Mouse (Mus musculus): ENCODE measurements around the gene C330021F23Rik. TPM values are rescaled to one million over a fixed set of nuclear protein-coding genes. Genes with fewer than 3 reads are reported as not detected.
"Not testable (repeated sequence)": the region's sequence is repeated elsewhere in the genome, so short reads cannot be mapped to it uniquely, and the experiment has no call there.

The C330021F23Rik gene
- total and polyA plus RNA-seq, 2 experiments from 2014 or later = 0.29 to 0.37 TPM

- Histone ChIP-seq H3K9me3 (ENCODE audit: low read length) (no peaks in the 10 kb centered on the region), H3K36me3 (ENCODE audit: insufficient read depth, low read length) (no peaks in the 10 kb centered on the region), H3K9ac (replicated peaks; ENCODE audit: low read length) (no peak overlapping the region), H3K27ac (no peak overlapping the region), H3K4me1 (ENCODE audit: insufficient read depth, low read length) (no peaks in the 10 kb centered on the region), H3K4me3 (ENCODE audit: low read length) (no peak overlapping the region), H3K4me2 (ENCODE audit: low read depth, low read length) (no peak overlapping the region), H3K27me3 (ENCODE audit: insufficient read depth, low read length) (no peaks in the 10 kb centered on the region)
- TF ChIP-seq CTCF (IDR thresholded peaks at IDR 0.05; ENCODE audit: low read depth) = no peak
- ATAC-seq (no peak), DNase-seq (ENCODE audit: low spot score) (no peak)
- 90% methylated on average over 5 of the region's 5 CpGs for WGBS
Observed at GRCm38 (mm10) chr8:3569784-3570183, 2.0 kb downstream of the C330021F23Rik start.

- no peak overlapping the region for H3K4me2 ChIP-seq (ENCODE audit: low read depth, low read length)
- no peaks in the 10 kb centered on the region for H3K36me3 ChIP-seq (ENCODE audit: insufficient read depth, low read length)
- no peak overlapping the region for H3K9ac ChIP-seq (replicated peaks; ENCODE audit: low read length)
- 89% methylated on average over 3 of the region's 3 CpGs for WGBS
- DNase-seq (ENCODE audit: low spot score) (no peak), ATAC-seq (no peak)
- no peak overlapping the region for H3K4me3 ChIP-seq (ENCODE audit: low read length)
- H3K27ac ChIP-seq = no peak overlapping the region
- H3K9me3 ChIP-seq (ENCODE audit: low read length) = no peaks in the 10 kb centered on the region
- no peak for TF ChIP-seq CTCF (IDR thresholded peaks at IDR 0.05; ENCODE audit: low read depth)
- no peaks in the 10 kb centered on the region for H3K4me1 ChIP-seq (ENCODE audit: insufficient read depth, low read length)
- no peaks in the 10 kb centered on the region for H3K27me3 ChIP-seq (ENCODE audit: insufficient read depth, low read length)
Observed at GRCm38 (mm10) chr8:3574546-3574945, 6.8 kb downstream of the C330021F23Rik start.

GRCm38 (mm10) chr8:3576211-3576960 is 8.6 kb downstream of the C330021F23Rik start:
- Histone ChIP-seq H3K9ac (replicated peaks; ENCODE audit: low read length) (no peak overlapping the region), H3K36me3 (ENCODE audit: insufficient read depth, low read length) (no peaks in the 10 kb centered on the region), H3K4me1 (ENCODE audit: insufficient read depth, low read length) (no peaks in the 10 kb centered on the region), H3K27me3 (ENCODE audit: insufficient read depth, low read length) (no peaks in the 10 kb centered on the region), H3K27ac (no peak overlapping the region), H3K9me3 (ENCODE audit: low read length) (no peaks in the 10 kb centered on the region), H3K4me3 (ENCODE audit: low read length) (no peak overlapping the region), H3K4me2 (ENCODE audit: low read depth, low read length) (no peak overlapping the region)
- no peak for TF ChIP-seq CTCF (IDR thresholded peaks at IDR 0.05; ENCODE audit: low read depth)
- DNase-seq (ENCODE audit: low spot score) = no peak
- ATAC-seq = no peak
- WGBS = 78% methylated on average over 15 of the region's 15 CpGs

GRCm38 (mm10) chr8:3579390-3580364 is 11.9 kb downstream of the C330021F23Rik start:
- no peak for TF ChIP-seq CTCF (IDR thresholded peaks at IDR 0.05; ENCODE audit: low read depth)
- no peaks in the 10 kb centered on the region for H3K36me3 ChIP-seq (ENCODE audit: insufficient read depth, low read length)
- 87% methylated on average over 9 of the region's 9 CpGs for WGBS
- no peak overlapping the region for H3K27ac ChIP-seq
- DNase-seq (ENCODE audit: low spot score) = no peak
- H3K27me3 ChIP-seq (ENCODE audit: insufficient read depth, low read length) = no peaks in the 10 kb centered on the region
- H3K4me2 ChIP-seq (ENCODE audit: low read depth, low read length) = no peak overlapping the region
- no peaks in the 10 kb centered on the region for H3K9me3 ChIP-seq (ENCODE audit: low read length)
- no peak overlapping the region for H3K9ac ChIP-seq (replicated peaks; ENCODE audit: low read length)
- no peak overlapping the region for H3K4me3 ChIP-seq (ENCODE audit: low read length)
- no peak for ATAC-seq
- no peaks in the 10 kb centered on the region for H3K4me1 ChIP-seq (ENCODE audit: insufficient read depth, low read length)

GRCm38 (mm10) chr8:3581961-3582360 is 14.2 kb downstream of the C330021F23Rik start:
- not testable (repeated sequence) for H3K4me3 ChIP-seq (ENCODE audit: low read length); H3K4me1 ChIP-seq (ENCODE audit: insufficient read depth, low read length); H3K27ac ChIP-seq; ATAC-seq; H3K9ac ChIP-seq (replicated peaks; ENCODE audit: low read length); H3K9me3 ChIP-seq (ENCODE audit: low read length); DNase-seq (ENCODE audit: low spot score); H3K27me3 ChIP-seq (ENCODE audit: insufficient read depth, low read length); H3K4me2 ChIP-seq (ENCODE audit: low read depth, low read length); H3K36me3 ChIP-seq (ENCODE audit: insufficient read depth, low read length)
- 73% methylated on average over 1 of the region's 3 CpGs for WGBS

- TF ChIP-seq CTCF (IDR thresholded peaks at IDR 0.05; ENCODE audit: low read depth) = no peak
- H3K9me3 ChIP-seq (ENCODE audit: low read length) = no peaks in the 10 kb centered on the region
- WGBS = 98% methylated on average over 2 of the region's 2 CpGs
- H3K27ac ChIP-seq = no peak overlapping the region
- H3K27me3 ChIP-seq (ENCODE audit: insufficient read depth, low read length) = no peaks in the 10 kb centered on the region
- H3K4me2 ChIP-seq (ENCODE audit: low read depth, low read length) = no peak overlapping the region
- H3K9ac ChIP-seq (replicated peaks; ENCODE audit: low read length) = no peak overlapping the region
- no peak overlapping the region for H3K4me3 ChIP-seq (ENCODE audit: low read length)
- DNase-seq (ENCODE audit: low spot score) (no peak), ATAC-seq (no peak)
- no peaks in the 10 kb centered on the region for H3K4me1 ChIP-seq (ENCODE audit: insufficient read depth, low read length)
- H3K36me3 ChIP-seq (ENCODE audit: insufficient read depth, low read length) = no peaks in the 10 kb centered on the region
Observed at GRCm38 (mm10) chr8:3586452-3586851, 18.7 kb downstream of the C330021F23Rik start.

Data from hindbrain, postnatal 0 days (tissue).